Mouse (Mus musculus) ovary, postnatal 36 days (tissue): ENCODE data around the gene Olfr323.

Source experiments
- DNase-seq: peaks from one replicate; pipeline ENCODE4 v3.0.0; 2022; ENCODE audit warnings: low spot score, mixed read lengths

Gene Olfr323

GRCm38 (mm10) chr11:58630401-58630800 lies at the start of gene Olfr323:
Gene Olfr323 (minus strand): TSS chr11:58630501.
- DNase-seq: no peak

- no peak for DNase-seq
These were observed 41.5 kb upstream of the Olfr323 start for GRCm38 (mm10) chr11:58671825-58672224.

- no peak for DNase-seq
These were observed 39.0 kb upstream of the Olfr323 start for GRCm38 (mm10) chr11:58669252-58669651.

GRCm38 (mm10) chr11:58658596-58658995 lies 28.3 kb upstream of the Olfr323 start, which contains the start of gene Olfr322:
Gene Olfr322 (plus strand): TSS chr11:58658782.
- DNase-seq: no peak

- DNase-seq: no peak
These were observed 24.9 kb upstream of the Olfr323 start for GRCm38 (mm10) chr11:58655151-58655550.

GRCm38 (mm10) chr11:58643350-58643749 lies 13.0 kb upstream of the Olfr323 start:
- peak; percentile 17 for DNase-seq

- DNase-seq: no peak
These were observed 11.5 kb upstream of the Olfr323 start for GRCm38 (mm10) chr11:58641638-58642358.

GRCm38 (mm10) chr11:58641057-58641456 lies 10.8 kb upstream of the Olfr323 start:
- DNase-seq: no peak

GRCm38 (mm10) chr11:58640272-58640867 lies 10.1 kb upstream of the Olfr323 start, which contains the start of gene Trim58:
Gene Trim58 (plus strand): TSS chr11:58640465.
- DNase-seq: peak; percentile 28

GRCm38 (mm10) chr11:58638176-58638701 lies 7.9 kb upstream of the Olfr323 start:
- peak; percentile 10 for DNase-seq

- DNase-seq: peak; percentile 50
These were observed 6.2 kb upstream of the Olfr323 start for GRCm38 (mm10) chr11:58636376-58636977.

GRCm38 (mm10) chr11:58634878-58635277 lies 4.6 kb upstream of the Olfr323 start:
- DNase-seq: no peak

- no peak for DNase-seq
These were observed 4.2 kb downstream of the Olfr323 start for GRCm38 (mm10) chr11:58626146-58626545.

GRCm38 (mm10) chr11:58618793-58619192 lies 11.5 kb downstream of the Olfr323 start:
- DNase-seq: no peak

- DNase-seq: no peak
These were observed 11.9 kb downstream of the Olfr323 start for GRCm38 (mm10) chr11:58618369-58618768.

- no peak for DNase-seq
These were observed 14.3 kb downstream of the Olfr323 start, which contains the start of gene 2210407C18Rik for GRCm38 (mm10) chr11:58615975-58616374. Gene 2210407C18Rik (minus strand): TSS chr11:58616075.

- DNase-seq: no peak
These were observed 15.8 kb downstream of the Olfr323 start for GRCm38 (mm10) chr11:58614526-58614925.

GRCm38 (mm10) chr11:58613359-58613758 lies 16.9 kb downstream of the Olfr323 start:
- DNase-seq: no peak

- no peak for DNase-seq
These were observed 23.3 kb downstream of the Olfr323 start for GRCm38 (mm10) chr11:58607030-58607429.

- DNase-seq: no peak
These were observed 24.0 kb downstream of the Olfr323 start for GRCm38 (mm10) chr11:58606177-58606919.

- no peak for DNase-seq
These were observed 25.1 kb downstream of the Olfr323 start for GRCm38 (mm10) chr11:58605228-58605627.

GRCm38 (mm10) chr11:58604688-58605087 lies 25.6 kb downstream of the Olfr323 start:
- DNase-seq: no peak
